Mouse (Mus musculus) CH12.LX (cell line): ENCODE measurements around the gene Miox.

Experiments
- CTCF ChIP-seq, 2 experiments: IDR thresholded peaks in 1 of 2; conservative IDR thresholded peaks in 1 of 2; 2 replicates each; pipeline ENCODE4 v1.5.1; 2011 to 2012; ENCODE audit warnings: low read depth in 2 of 2, low read length in 2 of 2, improper control_type of control experiment in 1 of 2, inconsistent platforms in 1 of 2, mild to moderate bottlenecking in 1 of 2, moderate library complexity in 1 of 2
- E2F4 ChIP-seq: IDR thresholded peaks from 2 replicates; pipeline ENCODE4 v1.6.1; 2011; ENCODE audit warnings: low read depth, low read length, improper control_type of control experiment; ENCODE audit not compliant: insufficient replicate concordance
- ELF1 ChIP-seq: IDR thresholded peaks from 2 replicates; pipeline ENCODE4 v1.6.1; 2014; ENCODE audit warnings: low read depth, mild to moderate bottlenecking, inconsistent platforms, low read length, improper control_type of control experiment
- EP300 ChIP-seq: IDR thresholded peaks from 2 replicates; pipeline ENCODE4 v1.6.1; 2011; ENCODE audit warnings: low read length, improper control_type of control experiment
- MAX ChIP-seq: IDR thresholded peaks from 2 replicates; pipeline ENCODE4 v1.6.1; 2011; ENCODE audit warnings: low read length, improper control_type of control experiment
- NRF1 ChIP-seq: IDR thresholded peaks from 2 replicates; pipeline ENCODE4 v1.6.1; 2014; ENCODE audit warnings: low read depth, mild to moderate bottlenecking, inconsistent platforms, low read length, improper control_type of control experiment, moderate library complexity
- POLR2A ChIP-seq: IDR thresholded peaks from 2 replicates; pipeline ENCODE4 v1.6.1; 2011; ENCODE audit warnings: low read depth, mild to moderate bottlenecking, improper control_type of control experiment, low read length
- RCOR1 ChIP-seq: conservative IDR thresholded peaks from 2 replicates; pipeline ENCODE4 v1.6.1; 2012; ENCODE audit warnings: low read depth, mild to moderate bottlenecking, inconsistent platforms, low read length, improper control_type of control experiment
- TCF12 ChIP-seq: IDR thresholded peaks from 2 replicates; pipeline ENCODE4 v1.6.1; 2014; ENCODE audit warnings: low read depth, mild to moderate bottlenecking, inconsistent platforms, low read length, improper control_type of control experiment
- UBTF ChIP-seq: IDR thresholded peaks from 2 replicates; pipeline ENCODE4 v1.6.1; 2012; ENCODE audit warnings: low read depth, mild to moderate bottlenecking, inconsistent platforms, low read length, improper control_type of control experiment, moderate library complexity

- no peak for TF ChIP-seq RCOR1
- TF ChIP-seq E2F4: no peak
- TF ChIP-seq CTCF (conservative IDR thresholded peaks at IDR 0.05 in 1 of 2, IDR thresholded peaks at IDR 0.05 in 1 of 2; ENCODE audit: low read depth in 2 of 2, low read length in 2 of 2): no peak
- TF ChIP-seq EP300: no peak
- no peak for TF ChIP-seq TCF12
- no peak for TF ChIP-seq NRF1
- TF ChIP-seq POLR2A: no peak
- TF ChIP-seq UBTF: no peak
- no peak for TF ChIP-seq MAX
- TF ChIP-seq ELF1: no peak
These were observed 41.8 kb downstream of the Miox start for GRCm38 (mm10) chr15:89376040-89376439.
